Mouse (Mus musculus): ENCODE measurements around the gene Naaladl1.

- TF ChIP-seq CTCF (IDR thresholded peaks at IDR 0.05; ENCODE audit: insufficient read depth, low read length) (no peak), POLR2A (IDR thresholded peaks at IDR 0.05; ENCODE audit: borderline replicate concordance, extremely low read depth, low read depth, low read length) (no peak)
Observed at GRCm38 (mm10) chr19:6070571-6071250, 34.9 kb upstream of the Naaladl1 start.
